Mouse (Mus musculus) effector memory CD4-positive, alpha-beta T cell, adult 7 months (primary cell): Measurements from ENCODE around the gene Fopnl. TPM values are rescaled to one million over a fixed set of nuclear protein-coding genes. Genes with fewer than 3 reads are reported as not detected.

Experiments used
- polyA plus RNA-seq: library from polyadenylated mRNA; unstranded; fragments of 100-300 nt; shearing (Covaris generic); gene quantifications from one replicate; pipeline ENCODE4 v1.2.1, GENCODE M21; 2017

Gene Fopnl
- 64.1 TPM for polyA plus RNA-seq

GRCm38 (mm10) chr16:14316884-14317876 is at the start of gene Fopnl:
TSS of gene Fopnl (minus strand) at chr16:14317405.

DNA sequence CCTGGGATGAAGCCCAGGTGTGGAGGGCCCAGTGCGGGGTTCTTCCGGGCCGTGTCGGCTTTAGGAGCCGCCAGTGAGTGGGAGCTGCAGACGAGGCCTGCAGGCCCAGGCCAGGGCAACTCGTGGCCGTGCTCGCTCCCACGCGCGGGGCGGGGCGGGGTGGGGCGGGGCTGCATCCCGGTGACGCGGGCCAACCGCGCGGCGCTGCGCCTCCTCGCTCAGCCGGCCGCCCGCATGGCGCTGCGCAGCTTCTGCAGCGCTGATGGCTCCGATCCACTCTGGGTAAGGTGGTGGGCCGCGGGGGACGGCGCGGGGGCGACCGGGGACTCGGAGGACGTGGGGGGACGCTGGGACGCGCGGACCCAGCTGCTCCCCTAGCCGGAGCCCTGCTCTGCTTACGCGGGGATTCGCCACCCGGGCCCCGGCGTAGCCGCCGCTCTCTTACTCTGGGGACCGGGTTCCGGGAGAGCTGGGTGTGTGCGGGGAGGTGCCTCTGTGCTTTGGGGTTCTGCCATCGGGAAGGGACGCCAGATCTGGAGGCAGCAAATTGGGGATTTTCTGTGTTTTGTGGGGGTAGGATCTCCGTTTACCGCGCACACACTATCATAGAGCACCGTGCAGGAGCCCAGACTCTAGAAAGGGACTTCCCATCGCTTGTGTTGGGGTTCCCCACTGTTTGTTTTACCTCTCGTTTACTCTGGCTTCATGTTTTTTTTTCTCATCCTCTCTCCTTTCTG is 44.3 kb upstream of the Fopnl start, which contains the start of gene Abcc1:
Abcc1 (plus strand) TSS at position 197 of the 737 bp plus-strand sequence.

DNA sequence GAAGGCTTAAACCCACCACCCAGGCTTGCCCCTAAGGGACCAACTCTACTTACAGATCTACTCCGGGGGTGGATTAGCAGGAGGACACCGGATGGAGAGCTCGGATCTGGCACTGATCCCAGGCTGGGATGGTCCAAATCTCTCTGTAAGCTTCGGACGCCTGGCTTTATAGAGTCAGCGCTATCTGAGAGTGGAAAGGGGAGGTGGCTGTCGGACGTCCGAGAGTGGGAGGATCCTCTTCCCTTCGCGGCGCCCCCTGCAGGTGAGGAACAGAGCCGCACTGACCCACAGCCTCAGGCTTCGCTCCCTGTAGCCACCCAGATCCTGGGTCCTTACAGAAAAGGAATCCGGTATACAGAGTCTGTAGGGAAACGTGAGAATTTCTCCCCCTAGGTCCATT is 26.0 kb downstream of the Fopnl start, which contains the start of gene Myh11:
Myh11 (minus strand) TSS at position 150 of the 400 bp plus-strand sequence.

Other genes with a start within 250 kb of the Fopnl start
- 57.8 TPM for gene Nde1, start 154.1 kb downstream of the Fopnl start, polyA plus RNA-seq
- gene Marf1, start 154.1 kb downstream of the Fopnl start, polyA plus RNA-seq: 3.7 TPM
- not detected for gene Myh11, start 26.0 kb downstream of the Fopnl start, polyA plus RNA-seq
- 32.1 TPM for gene Abcc1, start 44.2 kb upstream of the Fopnl start, polyA plus RNA-seq
- 0.16 TPM for gene A630010A05Rik, start 244.9 kb upstream of the Fopnl start, polyA plus RNA-seq